Mouse (Mus musculus) heart, embryonic 15.5 days (tissue): ENCODE results near the gene Slc4a8. TPM values are rescaled to one million over a fixed set of nuclear protein-coding genes. Genes with fewer than 3 reads are reported as not detected.
"Not testable (repeated sequence)": the region's sequence is repeated elsewhere in the genome, so short reads cannot be mapped to it uniquely, and the experiment has no call there.

Experiments used
- ATAC-seq: fragments of 200-750 bp; cut with Nextera tagmentation; replicated peaks from 2 replicates; pipeline ENCODE4 v1.8.0; 2017; ENCODE audit warnings: low read depth, moderate TSS enrichment; ENCODE audit not compliant: insufficient number of reproducible peaks, insufficient read depth, low FRiP score
- H3K27ac ChIP-seq: fragments of 300-500 bp; sonication (generic); 2 replicates; pipeline ENCODE4 v1.5.1; 2015; ENCODE audit warnings: mild to moderate bottlenecking, inconsistent platforms
- H3K27me3 ChIP-seq: fragments of 300-500 bp; sonication (generic); 2 replicates; pipeline ENCODE4 v1.6.1; 2015; ENCODE audit warnings: inconsistent platforms
- H3K36me3 ChIP-seq: fragments of 300-500 bp; sonication (generic); 2 replicates; pipeline ENCODE4 v1.6.1; 2015; ENCODE audit warnings: mild to moderate bottlenecking, inconsistent platforms
- H3K4me1 ChIP-seq: fragments of 300-500 bp; sonication (generic); replicated peaks from 2 replicates; pipeline ENCODE4 v1.6.1; 2015; ENCODE audit warnings: inconsistent platforms
- H3K4me2 ChIP-seq: fragments of 300-500 bp; sonication (generic); 2 replicates; pipeline ENCODE4 v1.6.1; 2015; ENCODE audit warnings: inconsistent platforms, mild to moderate bottlenecking, moderate library complexity
- H3K4me3 ChIP-seq: fragments of 300-500 bp; sonication (generic); 2 replicates; pipeline ENCODE4 v1.5.1; 2015; ENCODE audit warnings: mild to moderate bottlenecking, inconsistent platforms
- H3K9ac ChIP-seq: fragments of 300-500 bp; sonication (generic); 2 replicates; pipeline ENCODE4 v1.6.1; 2015; ENCODE audit warnings: mild to moderate bottlenecking, inconsistent platforms
- H3K9me3 ChIP-seq: fragments of 300-500 bp; sonication (generic); replicated peaks from 2 replicates; pipeline ENCODE4 v1.6.1; 2016; ENCODE audit warnings: inconsistent platforms
- WGBS: fragments of 180-500 bp; shearing (Covaris S2); methylation state at CpG from one replicate; pipeline ENCODE4 v1.1.7; 2015; ENCODE audit warnings: mixed read lengths; 5-methylcytosine and 5-hydroxymethylcytosine counted together
- polyA plus RNA-seq: library from polyadenylated mRNA; unstranded; fragments of >200 nt; fragmentation: Nextera tagmentation; extraction: Ambion mirVana; gene quantifications from 2 replicates; pipeline ENCODE4 v1.2.1, GENCODE M21; 2015

The Slc4a8 gene
- polyA plus RNA-seq, 1 experiment from 2014 or later: 0.53 TPM

- H3K4me2 ChIP-seq: no peak overlapping the region
- H3K27ac ChIP-seq: no peak overlapping the region
- peaks cover 8% of the 10 kb centered on the region for H3K4me1 ChIP-seq
- WGBS: 59% methylated on average over 3 of the region's 3 CpGs
- no peak overlapping the region for H3K9ac ChIP-seq
- ATAC-seq: no peak
- no peak overlapping the region for H3K4me3 ChIP-seq
- peaks cover 30% of the 10 kb centered on the region for H3K27me3 ChIP-seq
- no peaks in the 10 kb centered on the region for H3K9me3 ChIP-seq
- no peaks in the 10 kb centered on the region for H3K36me3 ChIP-seq
Observed at GRCm38 (mm10) chr15:100755881-100756624, 5.5 kb upstream of the Slc4a8 start.

DNA sequence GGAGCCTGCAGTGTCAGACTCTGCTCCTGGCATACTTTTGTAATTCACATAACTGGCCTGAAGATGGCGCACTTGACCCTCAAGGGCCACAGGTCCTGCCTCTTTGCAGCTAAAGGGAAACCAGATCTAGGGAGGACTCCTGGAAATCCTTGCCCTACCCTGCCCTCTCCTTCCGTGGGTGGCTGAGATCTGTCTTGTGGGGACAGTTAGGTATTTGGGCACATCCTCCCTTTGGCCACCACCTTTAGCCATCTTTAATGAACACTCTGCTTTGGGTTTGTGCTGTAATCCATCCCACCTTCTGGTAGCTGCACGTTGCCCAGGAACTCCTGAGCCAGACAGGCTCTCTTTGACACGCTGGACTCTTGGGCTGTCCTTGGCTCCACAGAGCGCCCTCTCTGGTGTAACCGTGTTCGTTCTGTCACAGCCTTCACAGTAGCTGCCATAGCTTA lies 4.0 kb upstream of the Slc4a8 start:
- peaks cover 21% of the 10 kb centered on the region for H3K4me1 ChIP-seq
- WGBS: 0% methylated on average over 7 of the region's 7 CpGs
- peak overlapping the region; percentile 26; the same call in 1 of the 2 replicates for H3K4me2 ChIP-seq
- no peak for ATAC-seq
- no peak overlapping the region for H3K27ac ChIP-seq
- H3K9me3 ChIP-seq: no peaks in the 10 kb centered on the region
- H3K27me3 ChIP-seq: peaks cover 40% of the 10 kb centered on the region
- H3K4me3 ChIP-seq: no peak overlapping the region
- no peaks in the 10 kb centered on the region for H3K36me3 ChIP-seq
- no peak overlapping the region for H3K9ac ChIP-seq

DNA sequence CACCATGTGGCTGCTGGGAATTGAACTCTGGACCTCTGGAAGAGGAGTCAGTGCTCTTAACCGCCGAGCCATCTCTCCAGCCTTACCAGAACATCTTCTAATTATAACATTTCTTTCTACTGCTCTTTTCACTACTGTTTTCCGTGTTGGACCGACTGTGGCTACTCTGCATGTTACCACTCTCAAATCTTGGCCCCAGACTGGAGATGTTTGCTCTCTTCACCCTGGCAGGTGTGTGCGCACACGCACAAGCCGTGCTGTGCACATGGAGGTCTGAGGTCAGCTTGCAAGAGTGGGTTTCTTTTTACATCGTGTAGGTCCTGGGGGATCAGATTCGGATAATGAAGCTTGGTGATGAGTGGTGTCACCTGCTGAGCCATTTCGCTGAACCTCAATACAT lies 2.3 kb upstream of the Slc4a8 start:
- H3K27ac ChIP-seq: no peak overlapping the region
- no peak overlapping the region for H3K9ac ChIP-seq
- no peaks in the 10 kb centered on the region for H3K9me3 ChIP-seq
- no peak overlapping the region for H3K4me2 ChIP-seq
- H3K4me1 ChIP-seq: peaks cover 21% of the 10 kb centered on the region
- H3K4me3 ChIP-seq: no peak overlapping the region
- peaks cover 44% of the 10 kb centered on the region for H3K27me3 ChIP-seq
- 82% methylated on average over 10 of the region's 10 CpGs for WGBS
- no peak for ATAC-seq
- no peaks in the 10 kb centered on the region for H3K36me3 ChIP-seq

- H3K4me1 ChIP-seq: peaks cover 17% of the 10 kb centered on the region
- H3K27ac ChIP-seq: no peak overlapping the region
- H3K4me2 ChIP-seq: peak overlapping the region; percentile 95
- WGBS: 28% methylated on average over 9 of the region's 9 CpGs
- H3K36me3 ChIP-seq: no peaks in the 10 kb centered on the region
- H3K27me3 ChIP-seq: peaks cover 61% of the 10 kb centered on the region
- H3K4me3 ChIP-seq: peak overlapping the region; percentile 61
- no peak for ATAC-seq
- H3K9me3 ChIP-seq: no peaks in the 10 kb centered on the region
- H3K9ac ChIP-seq: no peak overlapping the region
Observed at GRCm38 (mm10) chr15:100761036-100761418, 520 bp upstream of the Slc4a8 start.

DNA sequence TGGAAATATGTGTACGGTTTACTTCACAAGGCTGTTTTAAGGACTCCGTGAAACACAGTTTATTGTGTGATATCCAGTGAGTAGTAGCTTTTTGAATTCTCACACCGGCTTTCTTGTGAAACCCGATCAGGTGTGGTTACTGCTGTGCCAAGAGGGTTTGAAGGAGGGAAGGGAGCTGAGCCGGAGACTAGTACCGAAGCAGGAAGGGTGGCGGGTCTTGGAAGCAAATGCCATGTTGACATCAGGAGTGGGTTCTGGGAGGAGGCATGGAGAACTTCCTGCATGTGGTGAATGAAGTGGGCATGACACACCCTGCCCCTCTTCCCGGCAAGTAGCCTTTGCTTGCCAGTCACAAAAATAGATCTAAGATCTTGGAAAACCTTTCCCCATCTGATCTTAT lies 1.1 kb downstream of the Slc4a8 start:
- Histone ChIP-seq H3K27ac (no peak overlapping the region), H3K36me3 (no peaks in the 10 kb centered on the region), H3K9me3 (no peaks in the 10 kb centered on the region), H3K4me3 (no peak overlapping the region), H3K4me2 (peak overlapping the region; percentile 95; the same call in 1 of the 2 replicates), H3K4me1 (peaks cover 17% of the 10 kb centered on the region), H3K9ac (no peak overlapping the region), H3K27me3 (peaks cover 76% of the 10 kb centered on the region)
- ATAC-seq: no peak
- WGBS: 44% methylated on average over 8 of the region's 8 CpGs

GRCm38 (mm10) chr15:100764163-100764951 lies 2.8 kb downstream of the Slc4a8 start:
- H3K9ac ChIP-seq: no peak overlapping the region
- no peak for ATAC-seq
- H3K9me3 ChIP-seq: no peaks in the 10 kb centered on the region
- peaks cover 75% of the 10 kb centered on the region for H3K27me3 ChIP-seq
- peaks cover 17% of the 10 kb centered on the region for H3K4me1 ChIP-seq
- no peaks in the 10 kb centered on the region for H3K36me3 ChIP-seq
- no peak overlapping the region for H3K27ac ChIP-seq
- WGBS: 70% methylated on average over 16 of the region's 16 CpGs
- no peak overlapping the region for H3K4me2 ChIP-seq
- H3K4me3 ChIP-seq: no peak overlapping the region

GRCm38 (mm10) chr15:100766826-100767225 lies 5.3 kb downstream of the Slc4a8 start:
- no peak overlapping the region for H3K4me2 ChIP-seq
- no peak overlapping the region for H3K4me3 ChIP-seq
- WGBS: 72% methylated on average over 9 of the region's 9 CpGs

DNA sequence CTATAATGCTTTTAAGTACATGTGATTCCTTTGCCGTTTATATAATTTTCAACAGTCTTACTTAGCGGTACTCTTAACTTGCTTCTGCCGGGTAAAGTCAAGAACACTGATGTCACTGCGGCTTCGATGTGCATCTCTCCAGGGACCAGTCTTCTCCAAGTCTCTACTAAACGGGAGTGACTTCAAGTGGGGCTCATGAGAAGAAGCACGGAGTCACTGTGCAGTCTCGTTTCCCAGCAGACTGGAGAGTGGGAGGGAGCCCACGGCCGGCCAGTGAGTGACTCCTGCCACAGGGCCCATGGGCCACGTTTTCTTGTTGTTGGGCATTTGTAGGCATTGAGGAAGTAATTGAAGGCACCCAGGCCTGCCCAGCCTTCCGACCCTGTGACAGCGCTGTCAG lies 6.3 kb downstream of the Slc4a8 start:
- H3K4me2 ChIP-seq: no peak overlapping the region
- H3K4me3 ChIP-seq: no peak overlapping the region
- H3K27me3 ChIP-seq: peaks cover 81% of the 10 kb centered on the region
- no peak for ATAC-seq
- H3K4me1 ChIP-seq: no peaks in the 10 kb centered on the region
- H3K9ac ChIP-seq: no peak overlapping the region
- no peaks in the 10 kb centered on the region for H3K9me3 ChIP-seq
- no peak overlapping the region for H3K27ac ChIP-seq
- no peaks in the 10 kb centered on the region for H3K36me3 ChIP-seq
- WGBS: 82% methylated on average over 13 of the region's 13 CpGs

More at GRCm38 (mm10) chr15:100766826-100767225, 5.3 kb downstream of the Slc4a8 start:
- Histone ChIP-seq H3K4me1 (peaks cover 6% of the 10 kb centered on the region), H3K27me3 (peaks cover 87% of the 10 kb centered on the region), H3K36me3 (no peaks in the 10 kb centered on the region), H3K9me3 (no peaks in the 10 kb centered on the region), H3K9ac (no peak overlapping the region), H3K27ac (no peak overlapping the region)
- no peak for ATAC-seq

- ATAC-seq, H3K4me2 ChIP-seq, H3K36me3 ChIP-seq, H3K27ac ChIP-seq, H3K9ac ChIP-seq, H3K9me3 ChIP-seq, H3K4me3 ChIP-seq, H3K4me1 ChIP-seq: not testable (repeated sequence)
- 53% methylated on average over 4 of the region's 4 CpGs for WGBS
- peaks cover 69% of the 10 kb centered on the region for H3K27me3 ChIP-seq
Observed at GRCm38 (mm10) chr15:100769023-100769422, 7.5 kb downstream of the Slc4a8 start.

GRCm38 (mm10) chr15:100770338-100770737 lies 8.8 kb downstream of the Slc4a8 start:
- WGBS: 92% methylated on average over 5 of the region's 5 CpGs

GRCm38 (mm10) chr15:100772685-100773084 lies 11.1 kb downstream of the Slc4a8 start:
- no peak overlapping the region for H3K4me3 ChIP-seq
- WGBS: 84% methylated on average over 4 of the region's 4 CpGs
- H3K4me2 ChIP-seq: no peak overlapping the region
- ATAC-seq: no peak
- H3K27ac ChIP-seq: no peak overlapping the region
- H3K4me1 ChIP-seq: no peaks in the 10 kb centered on the region
- H3K9me3 ChIP-seq: no peaks in the 10 kb centered on the region
- peaks cover 59% of the 10 kb centered on the region for H3K27me3 ChIP-seq
- H3K9ac ChIP-seq: no peak overlapping the region
- no peaks in the 10 kb centered on the region for H3K36me3 ChIP-seq

More at GRCm38 (mm10) chr15:100770338-100770737, 8.8 kb downstream of the Slc4a8 start:
- Histone ChIP-seq H3K9ac (no peak overlapping the region), H3K27ac (no peak overlapping the region), H3K36me3 (no peaks in the 10 kb centered on the region), H3K4me1 (no peaks in the 10 kb centered on the region), H3K4me3 (no peak overlapping the region), H3K9me3 (no peaks in the 10 kb centered on the region), H3K27me3 (peaks cover 62% of the 10 kb centered on the region), H3K4me2 (no peak overlapping the region)
- no peak for ATAC-seq
